Mouse (Mus musculus) G1E (cell line): ENCODE measurements around the gene Gna11. TPM values are rescaled to one million over a fixed set of nuclear protein-coding genes. Genes with fewer than 3 reads are reported as not detected.
A peak's percentile ranks its signal among the peaks of the same experiment; 100 is the strongest.

Source experiments
- ATAC-seq: 2 replicates; pipeline ENCODE4 v1.8.0; 2016; ENCODE audit warnings: mild to moderate bottlenecking; ENCODE audit not compliant: insufficient number of reproducible peaks, poor library complexity, low FRiP score, severe bottlenecking; ENCODE audit errors: extremely low read depth
- DNase-seq: peaks from one replicate; pipeline ENCODE4 v3.0.0; 2012; ENCODE audit warnings: low spot score
- H3K27me3 ChIP-seq: 2 replicates; pipeline ENCODE4 v1.6.1; 2012; ENCODE audit warnings: mild to moderate bottlenecking, low read length, inconsistent platforms; ENCODE audit not compliant: insufficient read depth
- H3K36me3 ChIP-seq: replicated peaks from 2 replicates; pipeline ENCODE3; 2012; ENCODE audit warnings: mild to moderate bottlenecking, inconsistent platforms
- H3K4me1 ChIP-seq: 2 replicates; pipeline ENCODE4 v1.6.1; 2012; ENCODE audit warnings: low read depth, low read length, inconsistent platforms, mixed read lengths; ENCODE audit not compliant: insufficient read depth
- H3K4me3 ChIP-seq: 2 replicates; pipeline ENCODE4 v1.5.1; 2012; ENCODE audit warnings: low read depth, mild to moderate bottlenecking, inconsistent platforms, low read length, moderate library complexity, mixed read lengths
- H3K9me3 ChIP-seq: replicated peaks from 2 replicates; pipeline ENCODE4 v1.6.1; 2012; ENCODE audit warnings: inconsistent platforms
- CTCF ChIP-seq: IDR thresholded peaks from 2 replicates; pipeline ENCODE4 v1.5.1; 2012; ENCODE audit warnings: low read depth, low read length, inconsistent platforms, mixed read lengths
- GATA1 ChIP-seq: IDR thresholded peaks from 2 replicates; pipeline ENCODE4 v1.6.1; 2012; ENCODE audit warnings: borderline replicate concordance, low read length, inconsistent platforms, mixed read lengths
- GATA2 ChIP-seq: IDR thresholded peaks from 2 replicates; pipeline ENCODE4 v1.6.1; 2012; ENCODE audit warnings: low read depth, low read length, inconsistent platforms, borderline replicate concordance
- POLR2AphosphoS5 ChIP-seq: IDR thresholded peaks from 2 replicates; pipeline ENCODE4 v1.6.1; 2012; ENCODE audit warnings: low read depth, low read length, inconsistent platforms; ENCODE audit not compliant: insufficient replicate concordance
- TAL1 ChIP-seq: conservative IDR thresholded peaks from 2 replicates; pipeline ENCODE4 v1.6.1; 2012; ENCODE audit warnings: low read depth, low read length, inconsistent platforms, mixed read lengths
- polyA plus RNA-seq: library from polyadenylated mRNA; stranded (reverse); fragments of >175 nt; gene quantifications from 2 replicates; pipeline ENCODE4 v1.2.3, GENCODE M21; 2012
- total RNA-seq, 2 experiments: library from RNA; stranded (forward) in 1 of 2; stranded (reverse) in 1 of 2; fragments of 200-1000 nt in 1 of 2; fragments of >200 nt in 1 of 2; fragmentation: Nextera tagmentation in 1 of 2; gene quantifications; 2 replicates each; pipeline ENCODE4 v1.2.3; 2014 to 2017

Gene Gna11
- total and polyA plus RNA-seq, 3 experiments = 6.5 to 14.0 (median 9.7) TPM

- DNase-seq (no peak), ATAC-seq (no peak)
- H3K9me3 ChIP-seq = no peaks in the 10 kb centered on the region
- no peaks in the 10 kb centered on the region for H3K27me3 ChIP-seq
- TF ChIP-seq TAL1 (no peak), GATA2 (no peak), GATA1 (no peak), CTCF (no peak), POLR2AphosphoS5 (no peak)
- peaks cover 66% of the 10 kb centered on the region for H3K36me3 ChIP-seq
- H3K4me1 ChIP-seq = peaks cover 62% of the 10 kb centered on the region
- peak overlapping the region; percentile 37; the same call in 1 of the 2 replicates for H3K4me3 ChIP-seq
These were observed 17.4 kb upstream of the Gna11 start for GRCm38 (mm10) chr10:81562411-81562810.

- DNase-seq = peak; percentile 81
- Histone ChIP-seq H3K27me3 (no peaks in the 10 kb centered on the region), H3K36me3 (peaks cover 51% of the 10 kb centered on the region), H3K4me3 (peak overlapping the region; percentile 90), H3K4me1 (peaks cover 62% of the 10 kb centered on the region), H3K9me3 (peaks cover 4% of the 10 kb centered on the region; the same call in 1 of the 2 replicates)
- TF ChIP-seq TAL1 (no peak), CTCF (no peak), GATA2 (no peak), POLR2AphosphoS5 (no peak), GATA1 (no peak)
- peak; percentile 25; the same call in 1 of the 2 replicates for ATAC-seq
These were observed 15.9 kb upstream of the Gna11 start for GRCm38 (mm10) chr10:81560719-81561459.

GRCm38 (mm10) chr10:81559627-81560539 is 14.9 kb upstream of the Gna11 start:
- Histone ChIP-seq H3K27me3 (no peaks in the 10 kb centered on the region), H3K9me3 (peaks cover 4% of the 10 kb centered on the region; the same call in 1 of the 2 replicates), H3K36me3 (peaks cover 40% of the 10 kb centered on the region), H3K4me3 (peak overlapping the region; percentile 90), H3K4me1 (peaks cover 54% of the 10 kb centered on the region)
- DNase-seq (peak; percentile 90), ATAC-seq (0 out of 2 replicates have a peak, but pooled peaks have one; percentile 18)
- no peak for TF ChIP-seq CTCF
- no peak for TF ChIP-seq GATA1

- peaks cover 34% of the 10 kb centered on the region for H3K36me3 ChIP-seq
- no peaks in the 10 kb centered on the region for H3K27me3 ChIP-seq
- peaks cover 47% of the 10 kb centered on the region for H3K4me1 ChIP-seq
- TF ChIP-seq GATA1 (no peak), GATA2 (no peak), CTCF (no peak), POLR2AphosphoS5 (no peak), TAL1 (no peak)
- no peak for ATAC-seq
- peak within 1 kb of the TSS; percentile 90 for H3K4me3 ChIP-seq
- peaks cover 4% of the 10 kb centered on the region; the same call in 1 of the 2 replicates for H3K9me3 ChIP-seq
- DNase-seq = peak; percentile 74
These were observed 14.2 kb upstream of the Gna11 start, which contains the start of gene Aes for GRCm38 (mm10) chr10:81559163-81559626. Gene Aes, plus strand, starts transcription at chr10:81559488.

- TF ChIP-seq POLR2AphosphoS5 (no peak), CTCF (no peak), GATA1 (no peak), GATA2 (no peak), TAL1 (no peak)
- Histone ChIP-seq H3K36me3 (peaks cover 17% of the 10 kb centered on the region), H3K4me3 (no peak overlapping the region), H3K4me1 (peaks cover 30% of the 10 kb centered on the region), H3K9me3 (peaks cover 7% of the 10 kb centered on the region; the same call in 1 of the 2 replicates), H3K27me3 (no peaks in the 10 kb centered on the region)
- DNase-seq (no peak), ATAC-seq (no peak)
These were observed 12.5 kb upstream of the Gna11 start for GRCm38 (mm10) chr10:81557491-81557890.
